Mouse (Mus musculus): ENCODE results near the gene Foxm1. TPM values are rescaled to one million over a fixed set of nuclear protein-coding genes. Genes with fewer than 3 reads are reported as not detected.

The Foxm1 gene
- total and polyA plus RNA-seq, 3 experiments, result 0.65 to 0.89 (median 0.80) TPM

DNA sequence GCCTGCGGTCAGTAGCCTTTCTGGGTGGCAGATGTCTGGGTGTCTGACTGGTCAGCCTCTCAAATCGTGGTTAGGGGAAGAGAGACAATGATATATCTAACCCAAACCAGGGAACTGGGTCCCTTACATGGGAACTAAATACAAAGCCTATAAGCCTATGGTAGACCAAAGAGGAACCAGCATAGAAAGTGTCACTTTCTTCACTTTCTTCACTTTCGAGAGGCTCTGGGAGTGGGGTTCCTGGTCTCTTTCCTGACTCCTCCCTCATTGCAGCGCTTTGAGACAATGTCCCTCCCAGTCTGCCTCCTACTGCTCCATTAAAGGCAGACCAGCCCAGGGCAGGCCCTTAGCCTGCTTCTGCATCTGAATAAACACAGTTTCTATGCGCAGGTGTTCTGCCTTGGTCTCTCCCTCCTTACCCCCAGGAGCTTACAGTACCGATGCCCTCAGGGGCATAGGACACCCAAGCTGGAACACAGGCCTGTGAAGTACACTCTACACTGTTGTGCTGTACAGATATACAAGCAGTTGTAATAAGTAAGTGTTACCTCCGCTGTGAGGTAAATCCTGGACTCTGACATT is 45.9 kb downstream of the Foxm1 start:
- TF ChIP-seq EP300 (IDR thresholded peaks at IDR 0.05; ENCODE audit: insufficient read depth, low read depth, low read length) (no peak), POLR2A (IDR thresholded peaks at IDR 0.05; ENCODE audit: insufficient read depth, low read depth, low read length) (no peak), CTCF (IDR thresholded peaks at IDR 0.05) (no peak)
- Histone ChIP-seq H3K36me3 (ENCODE audit: control insufficient read depth, insufficient read depth, low read length) (no peaks in the 10 kb centered on the region), H3K79me2 (replicated peaks; ENCODE audit: control insufficient read depth, insufficient read depth, low read length) (no peaks in the 10 kb centered on the region), H3K9ac (ENCODE audit: low read depth, low read length) (no peak overlapping the region), H3K4me1 (ENCODE audit: control insufficient read depth, insufficient read depth, low read length) (no peaks in the 10 kb centered on the region), H3K4me3 (no peak overlapping the region), H3K27me3 (ENCODE audit: control insufficient read depth, insufficient read depth, low read length) (no peaks in the 10 kb centered on the region), H3K27ac (no peak overlapping the region)
- intact Hi-C loops (cut with DNase I), result no loop called here
- WGBS, result 88% methylated on average over 7 of the region's 7 CpGs
- no peak for DNase-seq

DNA sequence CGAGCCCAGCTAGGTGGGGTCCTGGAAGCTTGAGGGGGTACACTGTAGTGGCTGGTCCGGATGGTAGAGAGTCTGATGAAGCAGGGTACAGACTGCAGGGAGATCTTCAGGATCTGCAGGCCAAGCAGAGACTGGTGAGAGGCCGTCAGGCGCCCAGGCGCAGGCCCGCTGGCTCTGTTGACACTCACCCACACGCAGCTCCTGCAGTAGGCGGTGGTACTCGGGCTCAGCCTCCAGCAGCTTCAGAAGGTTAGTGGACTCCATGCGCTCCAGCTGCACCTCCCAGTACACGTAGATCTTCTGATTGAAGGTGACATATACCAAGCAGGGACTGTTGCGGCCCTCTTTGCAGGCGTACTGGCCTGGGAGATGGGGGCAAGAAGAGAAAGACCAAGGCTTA is 47.5 kb downstream of the Foxm1 start:
- no peaks in the 10 kb centered on the region for H3K36me3 ChIP-seq (ENCODE audit: control insufficient read depth, insufficient read depth, low read length)
- no peak overlapping the region for H3K9ac ChIP-seq (ENCODE audit: low read depth, low read length)
- H3K4me1 ChIP-seq (ENCODE audit: control insufficient read depth, insufficient read depth, low read length), result no peaks in the 10 kb centered on the region
- WGBS, result 95% methylated on average over 13 of the region's 13 CpGs
- TF ChIP-seq POLR2A (IDR thresholded peaks at IDR 0.05; ENCODE audit: insufficient read depth, low read depth, low read length), result no peak
- no peak for TF ChIP-seq EP300 (IDR thresholded peaks at IDR 0.05; ENCODE audit: insufficient read depth, low read depth, low read length)
- TF ChIP-seq CTCF (IDR thresholded peaks at IDR 0.05), result no peak
- intact Hi-C loops (cut with DNase I), result loop anchor here (2.0 to 10.0 kb wide), 4 partner anchors 30 to 206 kb away; partner anchors contain the start of genes Foxm1 and Rhno1
- H3K27me3 ChIP-seq (ENCODE audit: control insufficient read depth, insufficient read depth, low read length), result no peaks in the 10 kb centered on the region
- DNase-seq, result no peak
- H3K27ac ChIP-seq, result no peak overlapping the region
- H3K4me3 ChIP-seq, result no peak overlapping the region
- H3K79me2 ChIP-seq (replicated peaks; ENCODE audit: control insufficient read depth, insufficient read depth, low read length), result no peaks in the 10 kb centered on the region

DNA sequence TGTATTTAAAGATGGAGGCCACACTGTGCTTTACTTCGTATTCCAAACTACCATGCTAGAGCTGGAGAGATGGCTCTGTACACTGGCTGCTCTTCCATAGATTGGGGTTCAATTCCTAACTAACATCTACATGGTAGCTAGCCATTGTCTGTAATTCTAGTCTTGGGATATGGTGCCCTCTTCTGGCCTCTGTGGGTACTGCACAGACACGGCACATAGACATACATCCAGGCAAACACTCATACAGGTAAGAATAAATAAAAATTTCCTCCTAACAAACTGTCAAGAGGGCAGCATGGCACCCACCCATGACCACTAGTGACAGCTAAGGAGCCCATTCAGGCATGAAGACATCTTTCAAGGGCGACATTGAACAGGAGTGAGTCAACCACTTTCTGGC is 48.3 kb downstream of the Foxm1 start:
- Histone ChIP-seq H3K27ac (no peak overlapping the region), H3K79me2 (replicated peaks; ENCODE audit: control insufficient read depth, insufficient read depth, low read length) (no peaks in the 10 kb centered on the region), H3K36me3 (ENCODE audit: control insufficient read depth, insufficient read depth, low read length) (no peaks in the 10 kb centered on the region), H3K4me3 (no peak overlapping the region), H3K4me1 (ENCODE audit: control insufficient read depth, insufficient read depth, low read length) (no peaks in the 10 kb centered on the region), H3K27me3 (ENCODE audit: control insufficient read depth, insufficient read depth, low read length) (no peaks in the 10 kb centered on the region), H3K9ac (ENCODE audit: low read depth, low read length) (no peak overlapping the region)
- TF ChIP-seq CTCF (IDR thresholded peaks at IDR 0.05) (no peak; the same call in none of the 2 replicates), POLR2A (IDR thresholded peaks at IDR 0.05; ENCODE audit: insufficient read depth, low read depth, low read length) (no peak), EP300 (IDR thresholded peaks at IDR 0.05; ENCODE audit: insufficient read depth, low read depth, low read length) (0 out of 2 replicates have a peak, but pooled peaks have one; percentile 62)
- 11% methylated on average over 3 of the region's 3 CpGs for WGBS
- intact Hi-C loops (cut with DNase I), result loop anchor here (1.0 to 10.0 kb wide), 6 partner anchors 30 to 206 kb away; partner anchors contain the start of genes Foxm1 and Rhno1
- DNase-seq, result peak; percentile 63 to 85

DNA sequence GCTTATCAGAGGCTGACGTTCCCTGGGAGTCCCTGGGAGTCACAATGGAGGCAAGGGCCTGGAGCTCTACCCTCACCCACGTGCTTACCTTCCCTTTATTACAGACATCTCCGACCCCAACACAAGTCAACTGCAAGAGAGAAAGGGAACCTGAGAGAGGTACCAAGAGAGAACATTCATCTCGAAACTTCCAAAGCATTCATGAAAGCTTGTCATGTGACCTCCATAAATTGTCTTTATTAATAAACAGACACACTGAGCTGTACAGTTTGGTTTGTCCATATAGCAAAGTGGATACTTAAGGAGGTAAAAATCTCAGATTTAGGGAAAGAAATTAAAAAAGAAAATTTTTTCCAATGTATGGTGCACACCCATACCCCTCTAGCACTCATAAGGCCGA is 53.4 kb downstream of the Foxm1 start:
- 87% methylated on average over 5 of the region's 5 CpGs for WGBS
- Histone ChIP-seq H3K27ac (no peak overlapping the region), H3K9ac (ENCODE audit: low read depth, low read length) (no peak overlapping the region), H3K4me3 (no peak overlapping the region), H3K36me3 (ENCODE audit: control insufficient read depth, insufficient read depth, low read length) (no peaks in the 10 kb centered on the region), H3K79me2 (replicated peaks; ENCODE audit: control insufficient read depth, insufficient read depth, low read length) (no peaks in the 10 kb centered on the region), H3K4me1 (ENCODE audit: control insufficient read depth, insufficient read depth, low read length) (no peaks in the 10 kb centered on the region), H3K27me3 (ENCODE audit: control insufficient read depth, insufficient read depth, low read length) (no peaks in the 10 kb centered on the region)
- TF ChIP-seq POLR2A (IDR thresholded peaks at IDR 0.05; ENCODE audit: insufficient read depth, low read depth, low read length) (no peak), EP300 (IDR thresholded peaks at IDR 0.05; ENCODE audit: insufficient read depth, low read depth, low read length) (no peak), CTCF (IDR thresholded peaks at IDR 0.05) (no peak)
- intact Hi-C loops (cut with DNase I), result loop anchor here (10.0 kb wide), 2 partner anchors 181 to 211 kb away; no protein-coding TSS in a partner anchor
- DNase-seq, result no peak

DNA sequence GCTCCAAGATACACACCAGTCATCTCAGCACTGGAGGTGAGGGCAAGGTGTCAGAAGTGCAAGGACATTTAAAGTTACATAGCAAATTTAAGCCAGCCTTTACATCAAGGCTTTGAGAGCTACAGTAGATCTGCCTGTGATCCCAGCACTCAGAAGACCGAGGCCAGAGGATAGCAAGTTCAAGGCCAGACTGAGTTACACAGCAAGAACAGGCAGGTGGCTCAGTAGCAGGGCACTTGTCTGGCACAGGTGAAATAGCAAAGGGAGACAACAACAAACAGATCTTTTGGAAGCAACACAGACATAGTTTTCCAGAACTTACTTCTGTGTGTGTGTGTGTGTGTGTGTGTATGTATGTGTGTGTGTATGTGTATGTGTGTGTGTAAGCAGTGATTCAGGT is 55.3 kb downstream of the Foxm1 start:
- no peak overlapping the region for H3K9ac ChIP-seq (ENCODE audit: low read depth, low read length)
- H3K36me3 ChIP-seq (ENCODE audit: control insufficient read depth, insufficient read depth, low read length), result no peaks in the 10 kb centered on the region
- no peak overlapping the region for H3K4me3 ChIP-seq
- TF ChIP-seq EP300 (IDR thresholded peaks at IDR 0.05; ENCODE audit: insufficient read depth, low read depth, low read length) (no peak), CTCF (IDR thresholded peaks at IDR 0.05) (no peak), POLR2A (IDR thresholded peaks at IDR 0.05; ENCODE audit: insufficient read depth, low read depth, low read length) (no peak)
- no peak overlapping the region for H3K27ac ChIP-seq
- 85% methylated on average over 1 of the region's 1 CpGs for WGBS
- no peaks in the 10 kb centered on the region for H3K4me1 ChIP-seq (ENCODE audit: control insufficient read depth, insufficient read depth, low read length)
- H3K79me2 ChIP-seq (replicated peaks; ENCODE audit: control insufficient read depth, insufficient read depth, low read length), result no peaks in the 10 kb centered on the region
- no peaks in the 10 kb centered on the region for H3K27me3 ChIP-seq (ENCODE audit: control insufficient read depth, insufficient read depth, low read length)
- intact Hi-C loops (cut with DNase I), result loop anchor here (10.0 kb wide), 2 partner anchors 183 to 213 kb away; no protein-coding TSS in a partner anchor
- DNase-seq, result no peak

DNA sequence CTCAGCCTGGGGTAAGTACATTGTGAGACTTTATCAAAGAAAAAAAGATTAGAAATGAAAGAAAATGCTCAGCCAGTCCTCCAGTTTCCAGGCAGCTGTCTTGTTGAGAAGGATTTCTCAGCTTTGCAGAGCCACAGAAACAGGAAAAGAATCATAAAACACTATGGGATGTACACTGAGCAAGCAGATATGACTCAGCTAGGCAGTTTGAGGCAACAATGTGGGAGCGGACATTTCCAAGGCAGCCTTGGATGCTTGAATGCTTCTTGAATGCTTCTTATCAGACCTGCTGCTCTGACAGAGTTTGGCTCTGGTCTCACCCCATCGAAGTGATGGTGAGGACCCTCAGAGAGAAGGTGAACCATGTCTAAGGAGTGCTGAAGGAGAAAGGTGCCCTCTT is 58.3 kb downstream of the Foxm1 start:
- no peaks in the 10 kb centered on the region for H3K36me3 ChIP-seq (ENCODE audit: control insufficient read depth, insufficient read depth, low read length)
- H3K79me2 ChIP-seq (replicated peaks; ENCODE audit: control insufficient read depth, insufficient read depth, low read length), result no peaks in the 10 kb centered on the region
- H3K4me3 ChIP-seq, result no peak overlapping the region
- DNase-seq, result no peak
- H3K9ac ChIP-seq (ENCODE audit: low read depth, low read length), result no peak overlapping the region
- H3K27ac ChIP-seq, result no peak overlapping the region
- TF ChIP-seq CTCF (IDR thresholded peaks at IDR 0.05) (no peak), POLR2A (IDR thresholded peaks at IDR 0.05; ENCODE audit: insufficient read depth, low read depth, low read length) (no peak), EP300 (IDR thresholded peaks at IDR 0.05; ENCODE audit: insufficient read depth, low read depth, low read length) (no peak)
- intact Hi-C loops (cut with DNase I), result no loop called here
- WGBS, result 47% methylated on average over 2 of the region's 2 CpGs
- no peaks in the 10 kb centered on the region for H3K27me3 ChIP-seq (ENCODE audit: control insufficient read depth, insufficient read depth, low read length)
- peaks cover 2% of the 10 kb centered on the region for H3K4me1 ChIP-seq (ENCODE audit: control insufficient read depth, insufficient read depth, low read length)

Measured in heart, adult 2 months (tissue).